Mouse (Mus musculus): ENCODE results near the gene 1810062G17Rik. TPM values are rescaled to one million over a fixed set of nuclear protein-coding genes. Genes with fewer than 3 reads are reported as not detected.
A peak's percentile ranks its signal among the peaks of the same experiment; 100 is the strongest.

The 1810062G17Rik gene
- polyA plus RNA-seq, 1 experiment from 2014 or later: not detected

- Histone ChIP-seq H3K4me2 (ENCODE audit: low read depth) (peak overlapping the region; percentile 25; the same call in 1 of the 2 replicates), H3K27me3 (ENCODE audit: control insufficient read depth, insufficient read depth, low read length) (no peaks in the 10 kb centered on the region), H3K4me1 (ENCODE audit: control insufficient read depth, insufficient read depth, low read length) (peaks cover 7% of the 10 kb centered on the region), H3K36me3 (ENCODE audit: control insufficient read depth, insufficient read depth, low read length) (no peaks in the 10 kb centered on the region), H3K9ac (ENCODE audit: low read length) (peak overlapping the region; percentile 47), H3K27ac (ENCODE audit: low read depth, low read length) (peak overlapping the region; percentile 75), H3K9me3 (ENCODE audit: control insufficient read depth, low read length) (no peaks in the 10 kb centered on the region), H3K4me3 (ENCODE audit: low read depth, low read length) (no peak overlapping the region)
- ATAC-seq (ENCODE audit: insufficient read depth, low FRiP score, low TSS enrichment) (0 out of 2 replicates have a peak, but pooled peaks have one; percentile 35), DNase-seq (ENCODE audit: low spot score) (peak; percentile 71)
- 7% methylated on average over 11 of the region's 11 CpGs for WGBS
These were observed 6.0 kb downstream of the 1810062G17Rik start for GRCm38 (mm10) chr3:36481776-36482193.

DNA sequence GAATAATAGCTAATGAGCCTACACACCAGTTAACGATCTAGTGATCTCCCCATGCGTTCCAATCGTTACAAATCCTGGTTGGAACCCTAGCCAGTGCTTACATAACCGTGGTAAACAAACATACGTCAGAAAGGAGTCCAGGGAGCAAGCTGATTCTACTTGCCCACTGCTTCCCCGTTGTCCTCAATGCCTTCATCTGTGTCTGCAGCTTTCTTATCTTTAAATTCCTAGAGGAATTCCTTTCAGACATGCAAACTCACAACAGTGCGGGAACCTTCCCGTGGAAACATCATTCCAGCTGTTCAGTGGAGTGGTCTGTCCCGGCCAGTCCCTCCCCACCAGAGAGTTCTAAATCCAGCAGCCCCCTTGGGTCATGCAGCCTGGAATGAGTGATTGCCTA is 7.2 kb downstream of the 1810062G17Rik start:
- Histone ChIP-seq H3K36me3 (ENCODE audit: control insufficient read depth, insufficient read depth, low read length) (no peaks in the 10 kb centered on the region), H3K9me3 (ENCODE audit: control insufficient read depth, low read length) (no peaks in the 10 kb centered on the region), H3K4me1 (ENCODE audit: control insufficient read depth, insufficient read depth, low read length) (peaks cover 7% of the 10 kb centered on the region), H3K9ac (ENCODE audit: low read length) (no peak overlapping the region), H3K4me3 (ENCODE audit: low read depth, low read length) (no peak overlapping the region), H3K27me3 (ENCODE audit: control insufficient read depth, insufficient read depth, low read length) (no peaks in the 10 kb centered on the region), H3K27ac (ENCODE audit: low read depth, low read length) (no peak overlapping the region), H3K4me2 (ENCODE audit: low read depth) (no peak overlapping the region)
- DNase-seq (ENCODE audit: low spot score): no peak
- WGBS: 58% methylated on average over 9 of the region's 9 CpGs
- no peak for ATAC-seq (ENCODE audit: insufficient read depth, low FRiP score, low TSS enrichment)

GRCm38 (mm10) chr3:36484292-36484691 is 8.6 kb downstream of the 1810062G17Rik start:
- H3K4me3 ChIP-seq (ENCODE audit: low read depth, low read length): no peak overlapping the region
- no peak overlapping the region for H3K27ac ChIP-seq (ENCODE audit: low read depth, low read length)
- H3K9ac ChIP-seq (ENCODE audit: low read length): no peak overlapping the region
- no peaks in the 10 kb centered on the region for H3K27me3 ChIP-seq (ENCODE audit: control insufficient read depth, insufficient read depth, low read length)
- DNase-seq (ENCODE audit: low spot score) (no peak), ATAC-seq (ENCODE audit: insufficient read depth, low FRiP score, low TSS enrichment) (no peak)
- no peaks in the 10 kb centered on the region for H3K9me3 ChIP-seq (ENCODE audit: control insufficient read depth, low read length)
- no peaks in the 10 kb centered on the region for H3K36me3 ChIP-seq (ENCODE audit: control insufficient read depth, insufficient read depth, low read length)
- H3K4me2 ChIP-seq (ENCODE audit: low read depth): no peak overlapping the region
- H3K4me1 ChIP-seq (ENCODE audit: control insufficient read depth, insufficient read depth, low read length): peaks cover 5% of the 10 kb centered on the region
- 89% methylated on average over 4 of the region's 4 CpGs for WGBS

GRCm38 (mm10) chr3:36486176-36486575 is 10.4 kb downstream of the 1810062G17Rik start:
- Histone ChIP-seq H3K9ac (ENCODE audit: low read length) (no peak overlapping the region), H3K4me3 (ENCODE audit: low read depth, low read length) (no peak overlapping the region), H3K9me3 (ENCODE audit: control insufficient read depth, low read length) (no peaks in the 10 kb centered on the region), H3K36me3 (ENCODE audit: control insufficient read depth, insufficient read depth, low read length) (no peaks in the 10 kb centered on the region), H3K27me3 (ENCODE audit: control insufficient read depth, insufficient read depth, low read length) (no peaks in the 10 kb centered on the region), H3K4me1 (ENCODE audit: control insufficient read depth, insufficient read depth, low read length) (peaks cover 5% of the 10 kb centered on the region), H3K27ac (ENCODE audit: low read depth, low read length) (no peak overlapping the region), H3K4me2 (ENCODE audit: low read depth) (no peak overlapping the region)
- ATAC-seq (ENCODE audit: insufficient read depth, low FRiP score, low TSS enrichment): no peak
- DNase-seq (ENCODE audit: low spot score): no peak
- WGBS: 56% methylated on average over 6 of the region's 6 CpGs

- no peak for ATAC-seq (ENCODE audit: insufficient read depth, low FRiP score, low TSS enrichment)
- Histone ChIP-seq H3K4me3 (ENCODE audit: low read depth, low read length) (no peak overlapping the region), H3K36me3 (ENCODE audit: control insufficient read depth, insufficient read depth, low read length) (no peaks in the 10 kb centered on the region), H3K9ac (ENCODE audit: low read length) (no peak overlapping the region), H3K27ac (ENCODE audit: low read depth, low read length) (no peak overlapping the region), H3K27me3 (ENCODE audit: control insufficient read depth, insufficient read depth, low read length) (no peaks in the 10 kb centered on the region), H3K4me2 (ENCODE audit: low read depth) (no peak overlapping the region), H3K4me1 (ENCODE audit: control insufficient read depth, insufficient read depth, low read length) (peaks cover under 1% of the 10 kb centered on the region), H3K9me3 (ENCODE audit: control insufficient read depth, low read length) (no peaks in the 10 kb centered on the region)
- no peak for DNase-seq (ENCODE audit: low spot score)
- 90% methylated on average over 6 of the region's 6 CpGs for WGBS
These were observed 11.1 kb downstream of the 1810062G17Rik start for GRCm38 (mm10) chr3:36486881-36487280.

GRCm38 (mm10) chr3:36488367-36488766 is 12.6 kb downstream of the 1810062G17Rik start:
- no peak overlapping the region for H3K4me3 ChIP-seq (ENCODE audit: low read depth, low read length)
- no peaks in the 10 kb centered on the region for H3K4me1 ChIP-seq (ENCODE audit: control insufficient read depth, insufficient read depth, low read length)
- H3K27me3 ChIP-seq (ENCODE audit: control insufficient read depth, insufficient read depth, low read length): no peaks in the 10 kb centered on the region
- no peak for DNase-seq (ENCODE audit: low spot score)
- no peak overlapping the region for H3K9ac ChIP-seq (ENCODE audit: low read length)
- no peaks in the 10 kb centered on the region for H3K9me3 ChIP-seq (ENCODE audit: control insufficient read depth, low read length)
- H3K36me3 ChIP-seq (ENCODE audit: control insufficient read depth, insufficient read depth, low read length): no peaks in the 10 kb centered on the region
- H3K4me2 ChIP-seq (ENCODE audit: low read depth): no peak overlapping the region
- ATAC-seq (ENCODE audit: insufficient read depth, low FRiP score, low TSS enrichment): no peak
- 85% methylated on average over 1 of the region's 1 CpGs for WGBS
- H3K27ac ChIP-seq (ENCODE audit: low read depth, low read length): no peak overlapping the region

DNA sequence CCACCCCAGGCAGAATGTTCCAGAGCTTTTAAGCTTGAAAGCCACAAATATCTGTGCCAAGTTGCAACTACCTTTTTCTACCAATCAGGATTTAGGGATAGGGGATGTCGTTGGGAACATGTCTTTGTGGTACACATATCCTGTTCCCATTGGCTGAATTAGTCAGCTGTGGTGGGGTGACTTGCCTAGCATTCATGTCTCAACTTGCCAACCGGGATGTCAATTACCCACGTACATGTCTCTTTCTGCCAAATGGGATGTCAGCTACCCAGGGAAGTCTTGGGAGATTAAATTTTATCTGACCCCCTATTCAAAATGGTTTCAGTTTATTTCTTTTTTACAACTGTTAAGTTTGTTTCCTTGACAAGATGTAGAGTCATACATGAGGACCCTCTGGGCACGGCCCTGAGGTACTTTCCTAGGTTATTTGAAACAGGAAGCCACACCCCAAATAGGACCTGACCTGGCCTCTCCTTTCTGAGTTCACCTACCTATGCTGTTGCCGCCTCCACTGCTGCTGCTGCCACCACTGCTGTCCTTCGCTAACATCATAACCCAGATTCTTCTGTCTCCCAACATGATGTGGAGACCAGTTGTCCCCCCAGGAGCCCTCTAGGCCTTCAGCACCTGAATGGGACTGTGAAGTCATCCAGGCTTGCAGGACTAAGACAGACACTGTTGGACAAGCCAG is 13.3 kb downstream of the 1810062G17Rik start:
- no peak for DNase-seq (ENCODE audit: low spot score)
- Histone ChIP-seq H3K27ac (ENCODE audit: low read depth, low read length) (no peak overlapping the region), H3K4me1 (ENCODE audit: control insufficient read depth, insufficient read depth, low read length) (no peaks in the 10 kb centered on the region), H3K9ac (ENCODE audit: low read length) (no peak overlapping the region), H3K27me3 (ENCODE audit: control insufficient read depth, insufficient read depth, low read length) (no peaks in the 10 kb centered on the region), H3K36me3 (ENCODE audit: control insufficient read depth, insufficient read depth, low read length) (no peaks in the 10 kb centered on the region), H3K4me2 (ENCODE audit: low read depth) (no peak overlapping the region), H3K9me3 (ENCODE audit: control insufficient read depth, low read length) (no peaks in the 10 kb centered on the region), H3K4me3 (ENCODE audit: low read depth, low read length) (no peak overlapping the region)
- WGBS: 84% methylated on average over 6 of the region's 6 CpGs
- no peak for ATAC-seq (ENCODE audit: insufficient read depth, low FRiP score, low TSS enrichment)

DNA sequence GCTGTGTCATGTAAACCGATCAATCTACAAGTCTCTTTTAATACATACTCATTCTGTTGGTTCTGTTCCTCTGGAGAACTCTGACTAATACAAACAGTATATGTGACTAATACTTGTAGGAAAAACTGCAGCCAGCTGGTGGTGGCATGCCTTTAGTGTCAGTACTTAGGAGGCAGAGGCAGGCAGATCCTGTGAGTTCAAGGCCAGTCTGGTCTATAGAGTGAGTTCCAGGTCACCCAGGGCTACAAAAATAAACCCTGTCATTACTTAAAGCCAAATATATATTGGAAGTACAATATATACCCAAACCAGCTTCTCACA is 13.8 kb downstream of the 1810062G17Rik start:
- H3K36me3 ChIP-seq (ENCODE audit: control insufficient read depth, insufficient read depth, low read length): no peaks in the 10 kb centered on the region
- no peak overlapping the region for H3K9ac ChIP-seq (ENCODE audit: low read length)
- no peak overlapping the region for H3K4me3 ChIP-seq (ENCODE audit: low read depth, low read length)
- DNase-seq (ENCODE audit: low spot score) (no peak), ATAC-seq (ENCODE audit: insufficient read depth, low FRiP score, low TSS enrichment) (no peak)
- H3K9me3 ChIP-seq (ENCODE audit: control insufficient read depth, low read length): no peaks in the 10 kb centered on the region
- H3K27ac ChIP-seq (ENCODE audit: low read depth, low read length): no peak overlapping the region
- H3K4me2 ChIP-seq (ENCODE audit: low read depth): no peak overlapping the region
- H3K27me3 ChIP-seq (ENCODE audit: control insufficient read depth, insufficient read depth, low read length): no peaks in the 10 kb centered on the region
- 94% methylated on average over 1 of the region's 1 CpGs for WGBS
- H3K4me1 ChIP-seq (ENCODE audit: control insufficient read depth, insufficient read depth, low read length): no peaks in the 10 kb centered on the region

- H3K4me3 ChIP-seq (ENCODE audit: low read depth, low read length): no peak overlapping the region
- H3K4me1 ChIP-seq (ENCODE audit: control insufficient read depth, insufficient read depth, low read length): no peaks in the 10 kb centered on the region
- no peaks in the 10 kb centered on the region for H3K36me3 ChIP-seq (ENCODE audit: control insufficient read depth, insufficient read depth, low read length)
- no peaks in the 10 kb centered on the region for H3K27me3 ChIP-seq (ENCODE audit: control insufficient read depth, insufficient read depth, low read length)
- ATAC-seq (ENCODE audit: insufficient read depth, low FRiP score, low TSS enrichment) (no peak), DNase-seq (ENCODE audit: low spot score) (no peak)
- no peak overlapping the region for H3K4me2 ChIP-seq (ENCODE audit: low read depth)
- H3K9me3 ChIP-seq (ENCODE audit: control insufficient read depth, low read length): no peaks in the 10 kb centered on the region
- H3K9ac ChIP-seq (ENCODE audit: low read length): no peak overlapping the region
- no peak overlapping the region for H3K27ac ChIP-seq (ENCODE audit: low read depth, low read length)
- 95% methylated on average over 5 of the region's 5 CpGs for WGBS
These were observed 15.8 kb downstream of the 1810062G17Rik start for GRCm38 (mm10) chr3:36491535-36491934.
